16 mouse cellular contexts compared by ENCODE assay signal in genomic region chr5:102261621-102262020, GRCm38 (mm10).
"Had no signal": no experiment of that assay in that cellular context is flagged by ENCODE, and none has a peak within 500 bp of the region (broad histone marks: within the 10 kb centered on the region; RNA-seq: fewer than 3 reads in every experiment).

No protein-coding gene starts in this region.

- H3K9me3 ChIP-seq: limb, embryonic 10.5 days; liver, embryonic 12.5 days; midbrain, embryonic 15.5 days; neural tube, embryonic 12.5 days had no signal

- H3K4me2 ChIP-seq: liver, embryonic 12.5 days; lung, embryonic 14.5 days; midbrain, embryonic 11.5 days; midbrain, embryonic 15.5 days; neural tube, embryonic 12.5 days had no signal

- H3K36me3 ChIP-seq: limb, embryonic 10.5 days; liver, embryonic 12.5 days; midbrain, embryonic 15.5 days; neural tube, embryonic 12.5 days had no signal

- ATAC-seq: liver, embryonic 12.5 days; midbrain, embryonic 15.5 days had no signal

- H3K9ac ChIP-seq: liver, embryonic 12.5 days; lung, embryonic 14.5 days; midbrain, embryonic 15.5 days; neural tube, embryonic 12.5 days had no signal

- H3K27me3 ChIP-seq: liver, embryonic 12.5 days; megakaryocyte, embryonic 14.5 days; midbrain, embryonic 15.5 days; neural tube, embryonic 12.5 days had no signal

- H3K4me3 ChIP-seq: layer of hippocampus, adult 2 months; limb, embryonic 10.5 days; liver, embryonic 12.5 days; megakaryocyte, embryonic 14.5 days; midbrain, embryonic 15.5 days; neural tube, embryonic 12.5 days had no signal

- H3K27ac ChIP-seq: layer of hippocampus, adult 2 months; limb, embryonic 10.5 days; liver, embryonic 12.5 days; macrophage; midbrain, embryonic 15.5 days; neural tube, embryonic 12.5 days had no signal

- DNase-seq: kidney, adult 9 months; kidney, postnatal 10 days; kidney, postnatal 4 days; lung, embryonic 14.5 days; lung, postnatal 14 days; right cerebral cortex, postnatal 25 days; thymus, adult 2 months; thymus, postnatal 36 days had no signal

- H3K4me1 ChIP-seq: liver, embryonic 12.5 days; megakaryocyte, embryonic 14.5 days; midbrain, embryonic 15.5 days; neural tube, embryonic 12.5 days had no signal
